In genomic region chr17:58004491-58004890, GRCm38 (mm10) we compare ENCODE assay signal across 16 mouse cellular contexts.
"Had no signal": no experiment of that assay in that cellular context is flagged by ENCODE, and none has a peak within 500 bp of the region (broad histone marks: within the 10 kb centered on the region; RNA-seq: fewer than 3 reads in every experiment).

No protein-coding gene starts in this region.

- H3K4me3 ChIP-seq: neural tube, embryonic 12.5 days; neural tube, embryonic 13.5 days; neural tube, embryonic 15.5 days; stomach, embryonic 15.5 days had no signal

- H3K27me3 ChIP-seq: neural tube, embryonic 12.5 days; neural tube, embryonic 13.5 days; neural tube, embryonic 15.5 days; stomach, embryonic 15.5 days had no signal

- H3K36me3 ChIP-seq: neural tube, embryonic 12.5 days; neural tube, embryonic 13.5 days; neural tube, embryonic 15.5 days; stomach, embryonic 15.5 days had no signal

- H3K9me3 ChIP-seq: neural tube, embryonic 12.5 days; neural tube, embryonic 13.5 days; neural tube, embryonic 15.5 days; stomach, embryonic 15.5 days had no signal

- H3K4me1 ChIP-seq: neural tube, embryonic 12.5 days; neural tube, embryonic 13.5 days; neural tube, embryonic 15.5 days; stomach, embryonic 15.5 days had no signal

- H3K4me2 ChIP-seq: neural tube, embryonic 12.5 days; neural tube, embryonic 13.5 days; neural tube, embryonic 15.5 days; stomach, embryonic 15.5 days had no signal

- H3K27ac ChIP-seq: neural tube, embryonic 12.5 days; neural tube, embryonic 13.5 days; neural tube, embryonic 15.5 days; stomach, embryonic 15.5 days had no signal

- H3K9ac ChIP-seq: neural tube, embryonic 12.5 days; neural tube, embryonic 13.5 days; neural tube, embryonic 15.5 days; stomach, embryonic 15.5 days had no signal

- DNase-seq: retina, postnatal 1 day; right cerebral cortex, adult 18-20 months; right cerebral cortex, postnatal 14 days; right cerebral cortex, postnatal 25 days; right cerebral cortex, postnatal 4 days; spleen, adult 18-20 months; thymus, adult 18-20 months; thymus, adult 2 months; thymus, postnatal 14 days; thymus, postnatal 25 days; thymus, postnatal 36 days; thymus, postnatal 4 days had no signal
